Mouse (Mus musculus): ENCODE data around the gene Ino80d.

DNA sequence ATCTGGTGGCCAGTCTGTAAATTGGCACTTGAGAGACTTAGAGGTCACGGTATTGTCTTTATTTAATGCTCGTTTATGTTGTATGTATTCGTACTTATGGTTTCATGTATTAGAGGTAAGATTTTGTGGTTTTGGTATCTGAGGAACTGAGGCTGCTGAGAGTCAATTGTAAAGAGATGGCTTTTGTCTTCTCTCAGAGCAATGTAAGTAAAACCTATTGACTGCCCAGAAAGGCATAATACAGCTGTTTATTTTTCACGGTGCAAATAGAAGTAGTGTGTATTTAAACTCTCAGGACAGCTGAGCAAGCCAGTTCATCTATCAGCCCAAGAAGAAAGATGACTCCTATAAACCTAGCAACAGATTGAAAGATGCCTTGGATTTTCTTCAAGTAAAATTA, 629 bp upstream of the Ino80d start:
- TF ChIP-seq CTCF (IDR thresholded peaks at IDR 0.05; ENCODE audit: low read depth) (no peak), EP300 (IDR thresholded peaks at IDR 0.05; ENCODE audit: low read depth) (no peak)

Data from heart, postnatal 0 days (tissue).